ENCODE assay signal across 11 mouse cellular contexts in the genomic region with DNA sequence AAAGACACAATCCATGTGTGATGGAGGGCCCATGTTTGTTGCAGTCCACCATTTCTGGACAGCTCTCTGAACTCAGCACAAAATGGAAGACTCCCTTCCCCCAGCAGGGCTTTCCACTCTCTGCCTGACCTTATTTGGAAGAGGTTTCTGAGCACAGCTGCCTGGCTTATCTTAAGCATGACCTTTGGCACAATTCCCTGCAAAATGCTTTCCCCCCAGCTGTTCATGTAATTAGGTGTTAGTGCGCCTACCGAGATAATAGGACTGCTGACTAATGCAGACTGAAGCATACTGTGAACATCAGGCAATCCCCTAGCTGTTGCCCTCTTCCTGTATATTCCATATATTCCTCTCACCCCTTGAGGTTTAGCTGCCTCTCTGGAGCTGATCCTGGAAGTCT. TPM values are rescaled to one million over a fixed set of nuclear protein-coding genes. Genes with fewer than 3 reads are reported as not detected.
DNase-seq lines count a peak whose midpoint lies in the region; ATAC-seq and TF ChIP-seq lines count a peak whose summit lies in the region.
"Had no signal": no experiment of that assay in that cellular context is flagged by ENCODE, and none has a peak within 500 bp of the region (broad histone marks: within the 10 kb centered on the region; RNA-seq: fewer than 3 reads in every experiment).

No protein-coding gene starts in this region.

- no peaks in the 10 kb centered on the region for H3K4me1 ChIP-seq in kidney, postnatal 0 days (replicated peaks; ENCODE audit: insufficient read depth, low read length)
- no peaks in the 10 kb centered on the region for H3K4me1 ChIP-seq in intestine, embryonic 15.5 days (replicated peaks)
- H3K4me1 ChIP-seq in hindbrain, embryonic 13.5 days (replicated peaks): no peaks in the 10 kb centered on the region
- H3K4me1 ChIP-seq: midbrain, embryonic 10.5 days; stomach, embryonic 15.5 days had no signal

- H3K9ac ChIP-seq in kidney, postnatal 0 days (ENCODE audit: low read depth, low read length): no peak overlapping the region
- no peak overlapping the region for H3K9ac ChIP-seq in intestine, embryonic 15.5 days
- H3K9ac ChIP-seq in hindbrain, embryonic 13.5 days: no peak overlapping the region
- H3K9ac ChIP-seq: hindbrain, embryonic 14.5 days; stomach, embryonic 15.5 days had no signal

- WGBS in kidney, postnatal 0 days: 47% methylated on average over 2 of the region's 2 CpGs
- WGBS in intestine, embryonic 15.5 days: 29% methylated on average over 2 of the region's 2 CpGs
- WGBS in hindbrain, embryonic 13.5 days: 63% methylated on average over 2 of the region's 2 CpGs

- no peaks in the 10 kb centered on the region for H3K27me3 ChIP-seq in kidney, postnatal 0 days (ENCODE audit: insufficient read depth, low read length)
- H3K27me3 ChIP-seq in intestine, embryonic 15.5 days (replicated peaks): no peaks in the 10 kb centered on the region
- no peaks in the 10 kb centered on the region for H3K27me3 ChIP-seq in myocyte (ENCODE audit: control insufficient read depth, insufficient read depth, insufficient read length)
- H3K27me3 ChIP-seq in hindbrain, embryonic 13.5 days: no peaks in the 10 kb centered on the region
- H3K27me3 ChIP-seq: stomach, embryonic 15.5 days had no signal

- no peaks in the 10 kb centered on the region for H3K9me3 ChIP-seq in kidney, postnatal 0 days (replicated peaks; ENCODE audit: low read length)
- H3K9me3 ChIP-seq in intestine, embryonic 15.5 days: no peaks in the 10 kb centered on the region
- H3K9me3 ChIP-seq in hindbrain, embryonic 13.5 days: no peaks in the 10 kb centered on the region
- H3K9me3 ChIP-seq: stomach, embryonic 15.5 days had no signal

- H3ac ChIP-seq in myocyte (ENCODE audit: control insufficient read depth, insufficient read length): no peak overlapping the region

- H3K27ac ChIP-seq in kidney, postnatal 0 days: no peak overlapping the region
- H3K27ac ChIP-seq in intestine, embryonic 15.5 days: no peak overlapping the region
- no peak overlapping the region for H3K27ac ChIP-seq in hindbrain, embryonic 13.5 days
- H3K27ac ChIP-seq: hindbrain, embryonic 14.5 days; midbrain, embryonic 10.5 days; stomach, embryonic 15.5 days had no signal

- TF ChIP-seq CTCF in kidney, postnatal 0 days (IDR thresholded peaks at IDR 0.05; ENCODE audit: low read depth): no peak

- no peaks in the 10 kb centered on the region for H3K79me2 ChIP-seq in myocyte (ENCODE audit: control insufficient read depth, insufficient read depth)

- no peak overlapping the region for H3K4me3 ChIP-seq in kidney, postnatal 0 days (replicated peaks; ENCODE audit: low read depth, low read length)
- no peak overlapping the region for H3K4me3 ChIP-seq in intestine, embryonic 15.5 days (replicated peaks)
- no peak overlapping the region for H3K4me3 ChIP-seq in myocyte
- H3K4me3 ChIP-seq in hindbrain, embryonic 13.5 days: no peak overlapping the region
- H3K4me3 ChIP-seq: midbrain, embryonic 10.5 days; stomach, embryonic 15.5 days had no signal

- no peak for TF ChIP-seq POLR2A in myocyte (IDR thresholded peaks at IDR 0.05; ENCODE audit: insufficient read length, low read depth)

- no peak overlapping the region for H3K4me2 ChIP-seq in kidney, postnatal 0 days (ENCODE audit: low read length)
- no peak overlapping the region for H3K4me2 ChIP-seq in intestine, embryonic 15.5 days (replicated peaks)
- no peak overlapping the region for H3K4me2 ChIP-seq in myocyte (ENCODE audit: low read depth)
- no peak overlapping the region for H3K4me2 ChIP-seq in hindbrain, embryonic 13.5 days
- H3K4me2 ChIP-seq: hindbrain, embryonic 14.5 days; stomach, embryonic 15.5 days had no signal

- DNase-seq in kidney, postnatal 0 days (ENCODE audit: low spot score): peak; percentile 0
- DNase-seq in kidney, postnatal 25 days: no peak
- DNase-seq in embryo, embryonic 9.5 days (ENCODE audit: extremely low spot score): peak; percentile 22
- DNase-seq in kidney, postnatal 10 days: no peak
- no peak for DNase-seq in frontal cortex, postnatal 25 days (ENCODE audit: low spot score in 2 of 2)

- H3K36me3 ChIP-seq in kidney, postnatal 0 days (ENCODE audit: insufficient read depth, low read length): no peaks in the 10 kb centered on the region
- H3K36me3 ChIP-seq in intestine, embryonic 15.5 days: no peaks in the 10 kb centered on the region
- H3K36me3 ChIP-seq in myocyte (ENCODE audit: control insufficient read depth, insufficient read depth): no peaks in the 10 kb centered on the region
- no peaks in the 10 kb centered on the region for H3K36me3 ChIP-seq in hindbrain, embryonic 13.5 days
- H3K36me3 ChIP-seq: midbrain, embryonic 10.5 days; stomach, embryonic 15.5 days had no signal

- no peak for ATAC-seq in kidney, postnatal 0 days (replicated peaks; ENCODE audit: low FRiP score, low read depth)
- ATAC-seq in intestine, embryonic 15.5 days: peak; percentile 90
- ATAC-seq in hindbrain, embryonic 13.5 days (ENCODE audit: low FRiP score): no peak

TF ChIP-seq in myocyte, 11 proteins besides CTCF, POLR2A, EP300 and RAD21:
- TF ChIP-seq TCF12 (IDR thresholded peaks at IDR 0.05; ENCODE audit: insufficient read depth, poor library complexity, severe bottlenecking) (no peak), POLR2AphosphoS2 (IDR thresholded peaks at IDR 0.05; ENCODE audit: insufficient read length, low read depth) (no peak), MYOG (IDR thresholded peaks at IDR 0.05; ENCODE audit: control insufficient read depth in 1 of 3, insufficient read depth in 1 of 3, insufficient read length in 2 of 3, low read depth in 2 of 3) (peak in 1 of 3 experiments; percentile 8), CEBPB (IDR thresholded peaks at IDR 0.05; ENCODE audit: insufficient read depth, poor library complexity, severe bottlenecking) (no peak), TCF3 (IDR thresholded peaks at IDR 0.05; ENCODE audit: insufficient read length, low read depth) (no peak), SRF (IDR thresholded peaks at IDR 0.05; ENCODE audit: control insufficient read depth, insufficient read length, low read depth) (peak; percentile 90), MYOD1 (IDR thresholded peaks at IDR 0.05; ENCODE audit: control insufficient read depth in 1 of 3, insufficient read length in 2 of 3, low read depth in 2 of 3) (peak in 2 of 3 experiments; percentile 15 to 46), USF1 (IDR thresholded peaks at IDR 0.05; ENCODE audit: low read depth) (no peak), REST (IDR thresholded peaks at IDR 0.05; ENCODE audit: insufficient read depth, insufficient read length) (no peak), MAX (IDR thresholded peaks at IDR 0.05; ENCODE audit: low read depth) (no peak), E2F4 (IDR thresholded peaks at IDR 0.05; ENCODE audit: insufficient read depth) (no peak)

RNA-seq across cellular contexts. Expression of a gene that starts 21.4 kb away (rescaled TPM):
- polyA plus RNA-seq in kidney, postnatal 0 days (2015; fragmentation: Nextera tagmentation; extraction: Ambion mirVana): 14.7 and 16.8 TPM in 2 replicates
- 47.6 and 49.7 TPM in 2 replicates for polyA plus RNA-seq in intestine, embryonic 15.5 days (2015; fragmentation: Nextera tagmentation; extraction: Ambion mirVana)
- polyA plus RNA-seq in myocyte (2012; fragmentation: generic; extraction: Trizol): not detected
- polyA plus RNA-seq in hindbrain, embryonic 13.5 days (2015; fragmentation: Nextera tagmentation; extraction: Ambion mirVana): 0.56 and 0.57 TPM in 2 replicates

RNA-seq across cellular contexts. Expression of a gene that starts 46.3 kb away (rescaled TPM):
- polyA plus RNA-seq in kidney, postnatal 0 days (2015; fragmentation: Nextera tagmentation; extraction: Ambion mirVana): 37.3 and 41.0 TPM in 2 replicates
- 52.7 and 57.8 TPM in 2 replicates for polyA plus RNA-seq in intestine, embryonic 15.5 days (2015; fragmentation: Nextera tagmentation; extraction: Ambion mirVana)
- 38.1 TPM for polyA plus RNA-seq in myocyte (2012; fragmentation: generic; extraction: Trizol)
- polyA plus RNA-seq in hindbrain, embryonic 13.5 days (2015; fragmentation: Nextera tagmentation; extraction: Ambion mirVana): 63.5 and 63.9 TPM in 2 replicates

RNA-seq across cellular contexts. Expression of a gene that starts 46.4 kb away (rescaled TPM):
- polyA plus RNA-seq in kidney, postnatal 0 days (2015; fragmentation: Nextera tagmentation; extraction: Ambion mirVana): 451 and 489 TPM in 2 replicates
- polyA plus RNA-seq in intestine, embryonic 15.5 days (2015; fragmentation: Nextera tagmentation; extraction: Ambion mirVana): 251 and 275 TPM in 2 replicates
- 367 TPM for polyA plus RNA-seq in myocyte (2012; fragmentation: generic; extraction: Trizol)
- polyA plus RNA-seq in hindbrain, embryonic 13.5 days (2015; fragmentation: Nextera tagmentation; extraction: Ambion mirVana): 220 and 231 TPM in 2 replicates

Comparison
In these comparisons a context has a peak if more than half of its experiments do, and no peak if none do; other contexts are left out.
1. DNase-seq: peak in kidney, postnatal 0 days (single experiment) and embryo, embryonic 9.5 days (single experiment); none in kidney, postnatal 25 days (0 of 2), kidney, postnatal 10 days (single experiment) and frontal cortex, postnatal 25 days (0 of 2).